Mouse (Mus musculus): ENCODE measurements around the gene Fn3k. TPM values are rescaled to one million over a fixed set of nuclear protein-coding genes. Genes with fewer than 3 reads are reported as not detected.

Fn3k gene
- polyA plus RNA-seq, 1 experiment from 2014 or later = 5.5 TPM

DNA sequence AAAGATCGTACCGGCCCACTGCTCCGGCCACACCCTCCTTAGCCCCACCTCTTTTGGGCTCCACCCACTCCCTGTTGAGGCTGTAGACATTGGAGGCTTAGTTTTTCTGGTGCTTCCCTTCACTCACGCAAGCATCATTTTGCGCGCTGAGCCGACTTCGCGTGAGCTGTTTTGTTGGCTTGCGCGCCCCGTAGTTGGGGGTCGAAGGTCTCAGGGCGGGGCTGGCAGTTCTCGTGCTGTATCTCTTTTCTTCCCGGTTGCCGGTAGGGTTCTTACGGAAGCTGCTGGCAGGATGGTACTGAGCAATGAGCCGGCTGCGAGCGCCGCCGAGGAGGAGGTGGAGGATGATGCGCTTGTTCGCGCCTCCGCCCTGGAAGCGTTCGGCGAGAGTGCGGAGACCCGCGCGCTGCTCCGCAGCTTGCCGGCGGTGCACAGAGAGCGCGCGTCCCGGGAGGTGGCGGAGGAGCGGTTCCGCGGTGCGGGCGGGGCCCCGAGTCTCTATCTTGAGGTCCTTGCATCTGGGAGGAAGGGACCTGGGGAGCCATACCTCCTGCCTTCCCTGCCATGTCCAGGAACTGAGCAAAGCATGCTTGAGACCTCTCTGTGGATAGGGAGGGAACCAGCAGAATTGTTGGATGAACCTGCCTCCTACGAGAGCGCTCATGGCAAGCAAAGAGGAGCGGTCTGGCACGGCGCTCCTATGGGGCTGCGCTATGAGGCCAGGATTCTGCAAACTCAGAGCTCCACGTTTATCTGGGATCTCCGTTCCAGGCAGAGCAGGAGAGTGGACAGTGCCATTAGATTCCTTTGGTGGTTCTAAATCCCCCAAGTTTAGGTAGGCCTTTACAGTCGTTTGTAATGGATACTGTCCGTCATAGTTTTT lies 17.3 kb downstream of the Fn3k start, which contains the start of gene Tbcd:
TSS of gene Tbcd (plus strand) at position 197 of the 883 bp plus-strand sequence.
- DNase-seq (ENCODE audit: low read depth, low spot score) = peak; percentile 50
- no peak for TF ChIP-seq CTCF (IDR thresholded peaks at IDR 0.05)
- POLR2A ChIA-PET = interaction anchor here (0.6 to 2.2 kb wide), 4 partner anchors 10 to 31 kb away, joined by 3 to 8 read pairs (median 6); partner anchors contain the start of genes Fn3k and Fn3krp
- peak; percentile 92 for ATAC-seq
- CTCF ChIA-PET = interaction anchor here (1.1 kb wide), 1 partner anchor 17 kb away, joined by 3 read pairs; the partner anchor contains the start of gene Fn3k
- in situ Hi-C loops (cut with MboI; ENCODE audit: low pct_unique_long_range_greater_than_20kb) = no loop called here
- peaks cover 6% of the 10 kb centered on the region for H3K27me3 ChIP-seq

DNA sequence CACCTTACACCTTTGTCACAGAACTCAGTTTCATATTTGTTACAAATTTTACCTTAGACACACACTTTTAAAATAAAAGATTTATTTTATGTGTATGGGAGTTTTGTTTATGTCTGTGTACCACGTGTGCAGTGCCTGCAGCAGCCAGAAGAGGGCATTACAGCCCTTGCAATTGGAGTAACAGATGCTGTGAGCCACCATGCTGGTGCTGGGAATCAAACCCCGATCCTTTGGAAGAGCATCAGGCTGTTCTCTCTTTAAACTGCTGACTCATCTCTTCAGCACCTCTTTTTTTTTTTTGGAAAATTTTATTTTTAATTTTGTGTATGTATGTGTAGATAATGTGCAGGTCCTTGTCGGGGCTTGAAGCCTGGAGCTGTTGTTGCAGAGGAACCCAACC lies 23.2 kb downstream of the Fn3k start:
- CTCF ChIA-PET = interaction anchor here (1.2 kb wide), 1 partner anchor 10 kb away, joined by 3 read pairs; no protein-coding TSS in a partner anchor

DNA sequence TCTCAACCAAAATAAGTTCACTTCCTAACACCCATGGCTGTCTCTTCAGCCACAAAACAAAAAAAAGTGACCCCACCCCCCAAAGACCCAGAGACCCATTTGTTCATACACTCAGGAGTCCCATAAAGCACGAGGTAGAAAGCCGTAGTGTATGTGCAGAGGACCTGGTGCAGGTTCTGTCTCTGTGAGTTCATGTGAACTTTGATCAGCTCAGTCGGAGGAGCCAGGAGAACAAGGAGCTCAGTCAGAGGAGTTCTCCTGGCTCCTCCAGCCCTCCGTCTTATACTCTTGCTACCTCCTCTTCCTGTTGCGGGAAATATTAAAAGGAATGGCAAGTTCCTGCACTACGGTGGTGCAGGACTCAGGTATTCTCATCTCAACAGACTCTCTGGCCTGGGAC lies 32.7 kb downstream of the Fn3k start:
- ChIA-PET CTCF (interaction anchor here (1.0 to 1.4 kb wide), 2 partner anchors 8 to 10 kb away, joined by 3 read pairs; no protein-coding TSS in a partner anchor), POLR2A (no interaction called here)
- DNase-seq (ENCODE audit: low read depth, low spot score) = no peak
- in situ Hi-C loops (cut with MboI; ENCODE audit: low pct_unique_long_range_greater_than_20kb) = no loop called here
- H3K27me3 ChIP-seq = no peaks in the 10 kb centered on the region
- ATAC-seq = no peak
- no peak for TF ChIP-seq CTCF (IDR thresholded peaks at IDR 0.05)

More for the DNA sequence above, 23.2 kb downstream of the Fn3k start:
- no peak for TF ChIP-seq CTCF (IDR thresholded peaks at IDR 0.05)
- H3K27me3 ChIP-seq = no peaks in the 10 kb centered on the region
- DNase-seq (ENCODE audit: low read depth, low spot score) = no peak
- ATAC-seq = no peak
- in situ Hi-C loops (cut with MboI; ENCODE audit: low pct_unique_long_range_greater_than_20kb) = no loop called here
- POLR2A ChIA-PET = interaction anchor here (0.7 kb wide), 1 partner anchor 99 kb away, joined by 3 read pairs; no protein-coding TSS in a partner anchor

DNA sequence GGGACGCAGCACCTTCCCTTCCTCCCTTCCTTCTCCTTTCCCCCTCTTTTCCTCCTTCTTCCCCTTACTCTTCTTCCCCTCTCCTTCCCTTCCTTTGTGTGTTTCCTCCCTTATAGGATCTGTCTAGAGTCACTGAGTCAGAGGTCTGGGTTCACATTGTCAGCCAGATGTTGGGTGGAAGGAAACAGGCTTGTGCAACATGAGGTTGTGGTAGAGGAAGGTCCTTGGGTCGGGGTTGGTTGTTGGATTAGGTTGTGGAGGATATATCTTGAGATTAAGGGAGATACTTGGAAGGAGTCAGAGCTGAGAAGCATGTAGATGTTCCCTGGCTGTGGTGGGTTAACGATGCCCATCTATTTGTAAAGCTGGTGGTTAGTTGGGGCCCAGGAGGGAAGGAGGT lies 40.1 kb downstream of the Fn3k start:
- ATAC-seq (no peak), DNase-seq (ENCODE audit: low read depth, low spot score) (no peak)
- in situ Hi-C loops (cut with MboI; ENCODE audit: low pct_unique_long_range_greater_than_20kb) = loop anchor here (5.0 kb wide), 1 partner anchor 332 kb away; no protein-coding TSS in a partner anchor
- TF ChIP-seq CTCF (IDR thresholded peaks at IDR 0.05) = no peak
- ChIA-PET POLR2A (no interaction called here), CTCF (interaction anchor here (0.7 to 1.9 kb wide), 4 partner anchors 7 to 333 kb away, joined by 3 to 9 read pairs (median 6); no protein-coding TSS in a partner anchor)
- no peaks in the 10 kb centered on the region for H3K27me3 ChIP-seq

DNA sequence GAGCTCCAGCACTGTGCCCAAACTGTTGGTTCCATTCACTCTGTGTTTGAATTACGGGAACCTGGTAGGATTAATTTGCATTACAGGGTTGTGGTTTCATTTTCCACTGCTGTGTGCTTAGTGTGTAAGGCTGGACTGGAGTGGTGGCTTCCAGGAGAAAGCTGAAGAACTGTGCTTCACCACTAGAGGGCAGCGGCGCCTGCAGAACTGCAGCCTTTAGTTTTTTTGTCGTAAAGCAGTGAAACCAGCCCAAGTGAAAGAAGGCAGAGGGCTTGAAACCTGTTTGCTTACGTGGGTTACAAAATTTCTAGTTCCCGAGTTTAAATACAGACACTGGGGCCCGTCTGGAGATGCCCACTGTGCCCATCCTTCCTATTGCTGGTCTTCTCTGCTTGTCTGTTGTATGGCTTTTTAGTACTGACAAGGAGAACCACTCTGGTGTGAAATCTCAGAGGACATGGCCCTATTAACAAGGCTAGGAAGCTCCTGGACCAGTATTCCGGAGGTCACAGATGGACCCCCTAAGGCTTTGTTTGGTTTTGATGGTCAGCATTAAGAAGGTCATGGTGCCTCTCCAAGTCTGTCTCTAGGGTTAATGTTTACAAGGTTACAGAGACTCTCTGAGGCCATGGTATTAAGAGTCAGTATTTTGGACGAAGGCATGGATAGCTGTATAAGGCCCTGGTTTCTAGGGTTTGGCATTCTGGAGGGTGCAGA lies 41.1 kb downstream of the Fn3k start:
- CTCF ChIA-PET = interaction anchor here (0.7 to 1.9 kb wide), 4 partner anchors 8 to 332 kb away, joined by 3 to 9 read pairs (median 6); no protein-coding TSS in a partner anchor
- POLR2A ChIA-PET = no interaction called here
- H3K27me3 ChIP-seq = no peaks in the 10 kb centered on the region
- peak; percentile 24 for DNase-seq (ENCODE audit: low read depth, low spot score)
- in situ Hi-C loops (cut with MboI; ENCODE audit: low pct_unique_long_range_greater_than_20kb) = loop anchor here (5.0 kb wide), 1 partner anchor 331 kb away; no protein-coding TSS in a partner anchor
- TF ChIP-seq CTCF (IDR thresholded peaks at IDR 0.05) = peak; percentile 96
- ATAC-seq = peak; percentile 66

DNA sequence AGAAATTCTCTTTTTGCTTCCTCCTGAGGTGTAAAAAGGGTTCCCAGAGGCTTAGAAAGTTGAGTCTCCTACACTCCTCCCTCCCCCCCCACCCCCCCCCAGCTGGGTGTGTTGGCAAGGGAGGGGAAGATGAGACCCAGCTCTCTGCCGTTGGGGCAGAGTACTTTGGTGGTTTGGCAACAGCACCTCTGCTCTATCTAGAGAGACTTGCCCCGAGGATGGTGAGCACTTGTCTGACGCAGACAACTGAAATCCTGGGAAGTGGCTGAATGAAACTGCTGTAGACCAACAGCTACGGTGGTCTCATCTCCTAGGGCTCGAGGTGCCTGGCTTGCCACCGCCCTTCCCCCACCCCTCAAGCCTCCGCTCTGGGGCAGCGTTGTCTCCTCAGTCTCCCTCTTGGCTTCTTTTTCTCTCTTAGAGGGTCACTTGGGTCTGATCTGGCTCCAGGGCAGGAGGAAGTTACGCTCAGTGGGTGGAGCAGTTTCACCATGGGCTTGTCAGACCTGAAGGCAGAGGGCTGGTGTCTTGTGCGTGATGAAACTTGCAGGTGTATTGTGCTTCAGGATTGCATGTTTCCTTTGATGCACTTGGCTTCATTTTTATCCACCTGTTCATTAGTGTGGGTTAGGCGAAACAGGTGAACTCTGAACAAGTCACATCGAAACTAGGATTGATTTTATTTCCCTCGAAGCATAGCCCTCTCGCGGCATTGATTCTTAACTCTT lies 44.9 kb downstream of the Fn3k start:
- ChIA-PET POLR2A (no interaction called here), CTCF (interaction anchor here (1.5 kb wide), 1 partner anchor 11 kb away, joined by 4 read pairs; no protein-coding TSS in a partner anchor)
- ATAC-seq (no peak), DNase-seq (ENCODE audit: low read depth, low spot score) (no peak)
- no peak for TF ChIP-seq CTCF (IDR thresholded peaks at IDR 0.05)
- H3K27me3 ChIP-seq = no peaks in the 10 kb centered on the region
- in situ Hi-C loops (cut with MboI; ENCODE audit: low pct_unique_long_range_greater_than_20kb) = loop anchor here (5.0 kb wide), 1 partner anchor 328 kb away; no protein-coding TSS in a partner anchor

DNA sequence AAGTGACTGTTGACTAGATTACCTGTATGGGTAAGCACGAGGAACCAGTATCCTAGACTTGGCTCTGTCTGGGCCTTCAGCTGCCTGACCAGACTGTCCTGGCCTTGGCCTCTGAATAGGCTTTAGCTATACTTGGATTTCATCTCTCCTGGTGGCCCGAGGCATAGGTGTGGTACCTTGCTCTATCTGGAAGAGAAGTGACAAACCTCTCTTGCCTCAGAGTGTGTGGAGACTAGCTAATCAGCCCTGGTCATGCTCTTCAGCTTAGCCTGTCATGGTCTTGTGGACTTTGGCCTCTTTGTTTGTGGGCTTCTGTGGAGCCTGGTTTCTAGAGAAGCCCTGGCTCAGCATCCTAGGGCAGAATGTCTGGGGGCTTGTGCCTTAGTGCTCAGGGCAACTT lies 46.4 kb downstream of the Fn3k start:
- ATAC-seq = no peak
- H3K27me3 ChIP-seq = no peaks in the 10 kb centered on the region
- ChIA-PET CTCF (no interaction called here), POLR2A (no interaction called here)
- TF ChIP-seq CTCF (IDR thresholded peaks at IDR 0.05) = no peak
- DNase-seq (ENCODE audit: low read depth, low spot score) = no peak
- in situ Hi-C loops (cut with MboI; ENCODE audit: low pct_unique_long_range_greater_than_20kb) = no loop called here

DNA sequence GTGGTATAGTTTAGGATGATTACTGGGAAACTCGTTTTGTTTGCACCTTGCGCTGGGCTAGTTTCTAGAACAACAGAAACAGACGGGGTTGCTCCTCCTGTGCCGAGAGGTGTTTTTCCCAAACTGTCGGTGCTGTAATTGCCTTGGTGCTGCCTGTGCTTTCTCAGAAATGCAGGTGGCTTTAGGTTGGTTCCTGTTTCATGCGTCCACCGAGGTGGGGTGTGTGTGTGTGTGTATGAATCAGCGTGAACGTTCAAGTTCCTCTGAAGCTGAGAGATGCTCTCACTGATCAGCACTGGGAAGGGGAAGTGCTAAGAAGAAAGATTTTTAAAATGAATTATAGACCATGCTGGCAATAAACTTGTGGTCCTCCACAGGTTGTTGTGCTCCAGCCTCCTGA lies 51.2 kb downstream of the Fn3k start:
- ATAC-seq = no peak
- ChIA-PET POLR2A (no interaction called here), CTCF (no interaction called here)
- in situ Hi-C loops (cut with MboI; ENCODE audit: low pct_unique_long_range_greater_than_20kb) = no loop called here
- no peak for DNase-seq (ENCODE audit: low read depth, low spot score)
- TF ChIP-seq CTCF (IDR thresholded peaks at IDR 0.05) = no peak
- H3K27me3 ChIP-seq = no peaks in the 10 kb centered on the region

DNA sequence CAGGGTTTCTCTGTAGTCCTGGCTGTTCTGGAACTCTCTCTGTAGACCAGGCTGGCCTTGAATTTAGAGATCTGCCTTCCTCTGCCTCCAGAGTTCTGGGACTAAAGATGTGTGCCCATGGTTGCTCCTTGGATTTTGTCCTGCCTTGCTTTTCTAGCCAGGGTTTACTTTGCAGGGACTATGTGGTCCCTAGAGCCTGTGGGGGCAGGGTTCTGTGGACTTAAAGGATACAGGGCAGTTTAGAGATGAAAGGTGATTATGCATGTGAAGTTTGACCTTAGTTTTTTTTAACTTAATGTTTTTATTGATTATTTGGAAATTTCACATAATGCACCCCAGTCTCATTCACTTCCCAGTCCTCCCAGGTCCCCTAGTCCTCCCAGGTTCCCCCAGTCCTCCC lies 55.9 kb downstream of the Fn3k start:
- in situ Hi-C loops (cut with MboI; ENCODE audit: low pct_unique_long_range_greater_than_20kb) = no loop called here
- TF ChIP-seq CTCF (IDR thresholded peaks at IDR 0.05) = no peak
- ATAC-seq (no peak), DNase-seq (ENCODE audit: low read depth, low spot score) (no peak)
- POLR2A ChIA-PET = no interaction called here
- no peaks in the 10 kb centered on the region for H3K27me3 ChIP-seq
- CTCF ChIA-PET = no interaction called here

Other genes starting within 250 kb of the Fn3k start
- gene Hexdc, start 230.5 kb upstream of the Fn3k start, polyA plus RNA-seq (2021) = 16.5 TPM
- gene Ogfod3, start 230.2 kb upstream of the Fn3k start, polyA plus RNA-seq (2021) = 15.2 TPM
- gene Cybc1, start 205.6 kb upstream of the Fn3k start, polyA plus RNA-seq (2021) = 33.3 TPM
- gene Narf, start 197.7 kb upstream of the Fn3k start, polyA plus RNA-seq (2021) = 26.3 TPM
- 50.5 TPM for gene Foxk2, start 174.9 kb upstream of the Fn3k start, polyA plus RNA-seq (2021)
- gene Wdr45b, start 80.5 kb upstream of the Fn3k start, polyA plus RNA-seq (2021) = 74.1 TPM
- 0.55 TPM for gene Rab40b, start 46.7 kb upstream of the Fn3k start, polyA plus RNA-seq (2021)
- gene Fn3krp, start 13.5 kb upstream of the Fn3k start, polyA plus RNA-seq (2021) = 13.3 TPM
- gene Tbcd, start 17.0 kb downstream of the Fn3k start, polyA plus RNA-seq (2021) = 57.5 TPM
- gene Zfp750, start 84.4 kb downstream of the Fn3k start, polyA plus RNA-seq (2021) = not detected
- 9.4 TPM for gene B3gntl1, start 238.2 kb downstream of the Fn3k start, polyA plus RNA-seq (2021)

Data from Patski (cell line).